33 mouse cellular contexts compared by ENCODE assay signal in genomic region chr14:26899490-26899889, GRCm38 (mm10). TPM values are rescaled to one million over a fixed set of nuclear protein-coding genes. Genes with fewer than 3 reads are reported as not detected.
"Had no signal": no experiment of that assay in that cellular context is flagged by ENCODE, and none has a peak within 500 bp of the region (broad histone marks: within the 10 kb centered on the region; RNA-seq: fewer than 3 reads in every experiment).

No protein-coding gene starts in this region.

- H3K4me1 ChIP-seq: embryonic facial prominence, embryonic 12.5 days; embryonic facial prominence, embryonic 13.5 days; embryonic facial prominence, embryonic 15.5 days; forebrain, embryonic 10.5 days; forebrain, embryonic 12.5 days; forebrain, embryonic 15.5 days; heart, embryonic 10.5 days; heart, embryonic 12.5 days had no signal

- H3K9me3 ChIP-seq: embryonic facial prominence, embryonic 10.5 days; embryonic facial prominence, embryonic 12.5 days; embryonic facial prominence, embryonic 13.5 days; embryonic facial prominence, embryonic 15.5 days; forebrain, embryonic 10.5 days; forebrain, embryonic 12.5 days; forebrain, embryonic 15.5 days; heart, embryonic 10.5 days; heart, embryonic 12.5 days had no signal

- H3K27me3 ChIP-seq: embryonic facial prominence, embryonic 12.5 days; embryonic facial prominence, embryonic 13.5 days; embryonic facial prominence, embryonic 15.5 days; forebrain, embryonic 12.5 days; forebrain, embryonic 15.5 days; heart, embryonic 12.5 days had no signal

- H3K4me3 ChIP-seq: embryonic facial prominence, embryonic 10.5 days; embryonic facial prominence, embryonic 12.5 days; embryonic facial prominence, embryonic 13.5 days; embryonic facial prominence, embryonic 15.5 days; erythroblast, embryonic 14.5 days; forebrain, embryonic 10.5 days; forebrain, embryonic 12.5 days; forebrain, embryonic 15.5 days; gastrocnemius, adult 2 months; heart, adult 2 months; heart, embryonic 10.5 days; heart, embryonic 12.5 days had no signal

- ATAC-seq: forebrain, embryonic 14.5 days; forebrain, embryonic 15.5 days; forebrain, embryonic 16.5 days had no signal

- H3K4me2 ChIP-seq: embryonic facial prominence, embryonic 12.5 days; embryonic facial prominence, embryonic 13.5 days; embryonic facial prominence, embryonic 15.5 days; forebrain, embryonic 12.5 days; forebrain, embryonic 15.5 days; heart, embryonic 11.5 days; heart, embryonic 12.5 days had no signal

- H3K27ac ChIP-seq: embryonic facial prominence, embryonic 10.5 days; embryonic facial prominence, embryonic 12.5 days; embryonic facial prominence, embryonic 13.5 days; embryonic facial prominence, embryonic 15.5 days; forebrain, embryonic 10.5 days; forebrain, embryonic 12.5 days; forebrain, embryonic 15.5 days; gastrocnemius, adult 2 months; heart, adult 2 months; heart, embryonic 10.5 days had no signal

- H3K36me3 ChIP-seq: embryonic facial prominence, embryonic 10.5 days; embryonic facial prominence, embryonic 12.5 days; embryonic facial prominence, embryonic 13.5 days; embryonic facial prominence, embryonic 15.5 days; forebrain, embryonic 10.5 days; forebrain, embryonic 12.5 days; forebrain, embryonic 15.5 days; heart, embryonic 10.5 days; heart, embryonic 12.5 days had no signal

- DNase-seq: cerebellum, adult 2 months; cerebellum, adult 8-10 months; cerebellum, adult 9-10 months; cerebellum, adult 9-11 months; cerebellum, postnatal 10 days; cerebellum, postnatal 14 days; cerebellum, postnatal 25 days; cerebellum, postnatal 36 days; embryo, embryonic 11 days; gastrocnemius, adult 2 months; gastrocnemius, postnatal 10 days; gastrocnemius, postnatal 14 days; gastrocnemius, postnatal 25 days; gastrocnemius, postnatal 36 days; heart, adult 18-20 months; heart, adult 2 months had no signal

- H3K9ac ChIP-seq: embryonic facial prominence, embryonic 12.5 days; embryonic facial prominence, embryonic 13.5 days; embryonic facial prominence, embryonic 15.5 days; forebrain, embryonic 12.5 days; forebrain, embryonic 15.5 days; heart, embryonic 12.5 days had no signal

RNA-seq across cellular contexts. Expression of gene Asb14, which starts 5.1 kb away (rescaled TPM):
- total RNA-seq: common myeloid progenitor, adult 5-6 weeks; granulocyte monocyte progenitor cell, adult 5-6 weeks had no signal
- polyA plus RNA-seq: embryonic facial prominence, embryonic 10.5 days; embryonic facial prominence, embryonic 11.5 days; embryonic facial prominence, embryonic 13.5 days; erythroblast, embryonic 14.5 days; forebrain, embryonic 10.5 days; forebrain, embryonic 11.5 days had no signal
